Mouse (Mus musculus) kidney, adult 2 months (tissue): ENCODE measurements around the gene Nav2.

Experiments
- CTCF ChIP-seq: fragments of 200-500 bp; conservative IDR thresholded peaks from 2 replicates; pipeline ENCODE4 v1.5.1; 2011; ENCODE audit warnings: low read depth, mild to moderate bottlenecking, control low read depth, low read length, moderate library complexity, mixed read lengths; ENCODE audit not compliant: insufficient read depth, insufficient read length
- POLR2A ChIP-seq: fragments of 200-500 bp; IDR thresholded peaks from one replicate; pipeline ENCODE4 v1.6.1; 2011; ENCODE audit warnings: low read depth, low read length, control low read depth

- TF ChIP-seq POLR2A, result no peak
- TF ChIP-seq CTCF, result no peak
These were observed 570.4 kb downstream of the Nav2 start for GRCm38 (mm10) chr7:49478886-49479285.
